ENCODE assay signal across 9 mouse cellular contexts in genomic region chr2:110229143-110230087, GRCm38 (mm10).
DNase-seq lines count a peak whose midpoint lies in the region; ATAC-seq lines count a peak whose summit lies in the region.
"Had no signal": no experiment of that assay in that cellular context is flagged by ENCODE, and none has a peak within 500 bp of the region (broad histone marks: within the 10 kb centered on the region; RNA-seq: fewer than 3 reads in every experiment).

No protein-coding gene starts in this region.

- no peaks in the 10 kb centered on the region for H3K36me3 ChIP-seq in forebrain, embryonic 10.5 days (replicated peaks)
- no peaks in the 10 kb centered on the region for H3K36me3 ChIP-seq in liver, embryonic 16.5 days (ENCODE audit: control insufficient read depth, insufficient read depth)
- H3K36me3 ChIP-seq: liver, embryonic 15.5 days had no signal

- H3K4me2 ChIP-seq in liver, embryonic 16.5 days (ENCODE audit: low read depth, low read length), result no peak overlapping the region
- H3K4me2 ChIP-seq: liver, embryonic 15.5 days had no signal

- no peaks in the 10 kb centered on the region for H3K4me1 ChIP-seq in forebrain, embryonic 10.5 days
- H3K4me1 ChIP-seq in liver, embryonic 16.5 days (ENCODE audit: control insufficient read depth, low read depth, low read length), result no peaks in the 10 kb centered on the region
- H3K4me1 ChIP-seq: liver, embryonic 15.5 days had no signal

- H3K9me3 ChIP-seq in forebrain, embryonic 10.5 days, result no peaks in the 10 kb centered on the region
- no peaks in the 10 kb centered on the region for H3K9me3 ChIP-seq in liver, embryonic 16.5 days (replicated peaks; ENCODE audit: control insufficient read depth, low read length)
- H3K9me3 ChIP-seq: liver, embryonic 15.5 days had no signal

- peak; percentile 81 for DNase-seq in ES-CJ7 (ENCODE audit: low read depth, low spot score)
- DNase-seq in brain, adult 2 months (ENCODE audit: low read depth, low spot score), result peak; percentile 87
- peak; percentile 34 for DNase-seq in forebrain, embryonic 10.5 days (ENCODE audit: extremely low spot score, low spot score)
- peak; percentile 80 to 86 for DNase-seq in heart, postnatal 10 days
- peak; percentile 80 to 83 for DNase-seq in kidney, postnatal 36 days
- peak; percentile 28 for DNase-seq in retina, adult 2 months (ENCODE audit: low read depth, low spot score)
- DNase-seq in spleen, adult 18-20 months, result no peak

- 45% methylated on average over 15 of the region's 15 CpGs for WGBS in forebrain, embryonic 10.5 days
- 23% methylated on average over 15 of the region's 15 CpGs for WGBS in liver, embryonic 16.5 days (ENCODE audit: insufficient replicate concordance)

- H3K9ac ChIP-seq in liver, embryonic 16.5 days (ENCODE audit: low read depth, low read length), result no peak overlapping the region
- H3K9ac ChIP-seq: liver, embryonic 15.5 days had no signal

- H3K27ac ChIP-seq in forebrain, embryonic 10.5 days, result no peak overlapping the region
- H3K27ac ChIP-seq in liver, embryonic 16.5 days (ENCODE audit: low read length), result no peak overlapping the region
- H3K27ac ChIP-seq: liver, embryonic 15.5 days had no signal

- intact Hi-C loops in heart, postnatal 10 days (cut with DNase I), result loop anchor here (1.0 to 10.0 kb wide), 3 partner anchors 336 to 828 kb away; no protein-coding TSS in a partner anchor

- no peak overlapping the region for H3K4me3 ChIP-seq in forebrain, embryonic 10.5 days
- H3K4me3 ChIP-seq in liver, embryonic 16.5 days (ENCODE audit: low read depth, low read length), result no peak overlapping the region
- H3K4me3 ChIP-seq: liver, embryonic 15.5 days had no signal

- ATAC-seq in liver, embryonic 16.5 days (ENCODE audit: low read depth), result peak; percentile 50

- H3K27me3 ChIP-seq in forebrain, embryonic 10.5 days (ENCODE audit: poor library complexity, severe bottlenecking), result no peaks in the 10 kb centered on the region
- H3K27me3 ChIP-seq in liver, embryonic 16.5 days (ENCODE audit: control insufficient read depth, insufficient read depth, low read depth, low read length), result no peaks in the 10 kb centered on the region
- H3K27me3 ChIP-seq: liver, embryonic 15.5 days had no signal

Comparison
In these comparisons a context has a peak if more than half of its experiments do, and no peak if none do; other contexts are left out.
1. DNase-seq: peak in ES-CJ7 (single experiment), brain, adult 2 months (single experiment), forebrain, embryonic 10.5 days (single experiment), heart, postnatal 10 days (2 of 2), kidney, postnatal 36 days (2 of 2) and retina, adult 2 months (single experiment); none in spleen, adult 18-20 months (0 of 2).